ENCODE assay signal across 14 mouse cellular contexts in genomic region chr8:61182020-61182419, GRCm38 (mm10). TPM values are rescaled to one million over a fixed set of nuclear protein-coding genes. Genes with fewer than 3 reads are reported as not detected.
DNase-seq lines count a peak whose midpoint lies in the region; ATAC-seq lines count a peak whose summit lies in the region.
"Had no signal": no experiment of that assay in that cellular context is flagged by ENCODE, and none has a peak within 500 bp of the region (broad histone marks: within the 10 kb centered on the region; RNA-seq: fewer than 3 reads in every experiment).

No protein-coding gene starts in this region.

- H3K4me3 ChIP-seq in heart, embryonic 12.5 days = no peak overlapping the region
- H3K4me3 ChIP-seq in lung, embryonic 16.5 days (ENCODE audit: low read length) = no peak overlapping the region
- H3K4me3 ChIP-seq in forebrain, embryonic 16.5 days (replicated peaks; ENCODE audit: low read length) = no peak overlapping the region
- H3K4me3 ChIP-seq: liver, embryonic 13.5 days had no signal

- H3K9me3 ChIP-seq in heart, embryonic 12.5 days (replicated peaks) = no peaks in the 10 kb centered on the region
- H3K9me3 ChIP-seq in lung, embryonic 16.5 days (ENCODE audit: control insufficient read depth, low read length) = no peaks in the 10 kb centered on the region
- H3K9me3 ChIP-seq in forebrain, embryonic 16.5 days (ENCODE audit: control insufficient read depth, low read length) = no peaks in the 10 kb centered on the region
- H3K9me3 ChIP-seq: G1E; liver, embryonic 13.5 days had no signal

- WGBS in heart, embryonic 12.5 days = 70% methylated on average over 4 of the region's 4 CpGs
- 37% methylated on average over 4 of the region's 4 CpGs for WGBS in lung, embryonic 16.5 days
- WGBS in forebrain, embryonic 16.5 days = 73% methylated on average over 4 of the region's 4 CpGs

- DNase-seq in heart, adult 11 months = peak; percentile 83
- DNase-seq in lung, postnatal 36 days = no peak
- peak; percentile 26 to 39 for DNase-seq in cerebellum, adult 18-20 months
- DNase-seq in heart, postnatal 14 days = peak; percentile 12 to 35
- no peak for DNase-seq in c-Kit-positive CD71-positive TER-119-positive erythroid progenitor cells, embryonic 14.5 days (ENCODE audit: low spot score)
- DNase-seq: kidney, adult 9 months; liver, embryonic 13.5 days; right cerebral cortex, postnatal 4 days; thymus, postnatal 4 days had no signal

- H3K9ac ChIP-seq in heart, embryonic 12.5 days = no peak overlapping the region
- no peak overlapping the region for H3K9ac ChIP-seq in lung, embryonic 16.5 days (ENCODE audit: low read length)
- H3K9ac ChIP-seq in forebrain, embryonic 16.5 days (replicated peaks; ENCODE audit: low read depth, low read length) = no peak overlapping the region
- H3K9ac ChIP-seq: liver, embryonic 13.5 days had no signal

- H3K4me1 ChIP-seq in heart, embryonic 12.5 days (replicated peaks) = peaks cover 11% of the 10 kb centered on the region; the same call in 1 of the 2 replicates
- H3K4me1 ChIP-seq in lung, embryonic 16.5 days (replicated peaks; ENCODE audit: control insufficient read depth, insufficient read depth, low read length) = peaks cover 18% of the 10 kb centered on the region
- H3K4me1 ChIP-seq in forebrain, embryonic 16.5 days (replicated peaks; ENCODE audit: control insufficient read depth, insufficient read depth, low read length) = peaks cover 4% of the 10 kb centered on the region
- H3K4me1 ChIP-seq: liver, embryonic 13.5 days had no signal

- H3K4me2 ChIP-seq in heart, embryonic 12.5 days = no peak overlapping the region
- H3K4me2 ChIP-seq in lung, embryonic 16.5 days (ENCODE audit: low read depth, low read length) = no peak overlapping the region
- H3K4me2 ChIP-seq in forebrain, embryonic 16.5 days (ENCODE audit: low read length) = no peak overlapping the region
- H3K4me2 ChIP-seq: liver, embryonic 13.5 days; midbrain, embryonic 11.5 days had no signal

- no peak for ATAC-seq in heart, embryonic 12.5 days (ENCODE audit: insufficient number of reproducible peaks, low FRiP score)
- ATAC-seq in lung, embryonic 16.5 days (ENCODE audit: low read depth) = peak; percentile 77
- no peak for ATAC-seq in forebrain, embryonic 16.5 days

- H3K27ac ChIP-seq in heart, embryonic 12.5 days (ENCODE audit: poor library complexity, severe bottlenecking) = no peak overlapping the region
- peak overlapping the region; percentile 20; the same call in 1 of the 2 replicates for H3K27ac ChIP-seq in lung, embryonic 16.5 days (ENCODE audit: low read length)
- H3K27ac ChIP-seq in forebrain, embryonic 16.5 days (ENCODE audit: low read length) = no peak overlapping the region
- H3K27ac ChIP-seq: liver, embryonic 13.5 days had no signal

- no peaks in the 10 kb centered on the region for H3K27me3 ChIP-seq in heart, embryonic 12.5 days (replicated peaks)
- H3K27me3 ChIP-seq in lung, embryonic 16.5 days (ENCODE audit: control insufficient read depth, insufficient read depth, low read depth, low read length) = no peaks in the 10 kb centered on the region
- H3K27me3 ChIP-seq in forebrain, embryonic 16.5 days (replicated peaks; ENCODE audit: control insufficient read depth, insufficient read depth, low read length) = no peaks in the 10 kb centered on the region
- H3K27me3 ChIP-seq: liver, embryonic 13.5 days had no signal

- intact Hi-C loops in heart, postnatal 14 days (cut with DNase I) = no loop called here

- no peaks in the 10 kb centered on the region for H3K36me3 ChIP-seq in heart, embryonic 12.5 days
- no peaks in the 10 kb centered on the region for H3K36me3 ChIP-seq in lung, embryonic 16.5 days (ENCODE audit: control insufficient read depth, insufficient read depth, low read length)
- H3K36me3 ChIP-seq in forebrain, embryonic 16.5 days (ENCODE audit: control insufficient read depth, insufficient read depth) = no peaks in the 10 kb centered on the region
- H3K36me3 ChIP-seq: G1E; liver, embryonic 13.5 days had no signal

RNA-seq across cellular contexts. Expression of gene Sh3rf1, which starts 41.7 kb away (rescaled TPM):
- polyA plus RNA-seq in heart, embryonic 12.5 days (2016; fragmentation: Nextera tagmentation; extraction: Ambion mirVana) = 6.5 and 7.5 TPM in 2 replicates
- 17.8 and 18.7 TPM in 2 replicates for polyA plus RNA-seq in lung, embryonic 16.5 days (2015; fragmentation: Nextera tagmentation; extraction: Ambion mirVana)
- 1 to 10 TPM; 8.0 to 8.8 TPM for total RNA-seq in heart, postnatal 14 days (2021)
- polyA plus RNA-seq in forebrain, embryonic 16.5 days (2015; fragmentation: Nextera tagmentation; extraction: Ambion mirVana) = 30.4 and 33.6 TPM in 2 replicates

Comparison
In these comparisons a context has a peak if more than half of its experiments do, and no peak if none do; other contexts are left out.
1. DNase-seq: peak in heart, adult 11 months (single experiment), cerebellum, adult 18-20 months (2 of 2) and heart, postnatal 14 days (2 of 2); none in lung, postnatal 36 days (single experiment) and c-Kit-positive CD71-positive TER-119-positive erythroid progenitor cells, embryonic 14.5 days (single experiment).